Mouse (Mus musculus) megakaryocyte, embryonic 14.5 days (primary cell): ENCODE data around the gene Tubgcp5.

Experiments
- FLI1 ChIP-seq: IDR thresholded peaks from 2 replicates; pipeline ENCODE4 v1.6.1; 2012; ENCODE audit warnings: low read length, inconsistent platforms, mixed read lengths
- GATA1 ChIP-seq: IDR thresholded peaks from 3 replicates; pipeline ENCODE4 v1.6.1; 2012; ENCODE audit warnings: mixed read lengths, low read length, inconsistent platforms, borderline replicate concordance

- TF ChIP-seq GATA1 = no peak
- TF ChIP-seq FLI1 = no peak
Observed at GRCm38 (mm10) chr7:55784580-55784979, 9.4 kb upstream of the Tubgcp5 start.
